Mouse (Mus musculus) MEL (cell line): ENCODE results near the gene Rabgap1l. TPM values are rescaled to one million over a fixed set of nuclear protein-coding genes. Genes with fewer than 3 reads are reported as not detected.

Experiments used
- DNase-seq: peaks from one replicate; pipeline ENCODE4 v3.0.0; 2011; ENCODE audit warnings: low read depth, low spot score
- H3K27ac ChIP-seq: 2 replicates; pipeline ENCODE4 v1.5.1; 2012; ENCODE audit warnings: low read depth, mild to moderate bottlenecking, control low read depth, low read length, moderate library complexity; ENCODE audit not compliant: control insufficient read depth
- H3K27me3 ChIP-seq, 2 experiments: fragments of 150-350 bp in 1 of 2; sonication (generic) in 1 of 2; 2 replicates each; pipeline ENCODE4 v1.6.1; 2012; ENCODE audit warnings: low read length in 2 of 2, mild to moderate bottlenecking in 2 of 2, improper control_type of control experiment in 1 of 2, moderate library complexity in 1 of 2; ENCODE audit not compliant: insufficient read depth in 2 of 2, control insufficient read depth in 1 of 2
- H3K36me3 ChIP-seq, 2 experiments: 2 replicates each; pipeline ENCODE4 v1.6.1; 2012 to 2014; ENCODE audit warnings: low read length in 2 of 2, improper control_type of control experiment in 1 of 2, inconsistent platforms in 1 of 2, mild to moderate bottlenecking in 1 of 2; ENCODE audit not compliant: insufficient read depth in 2 of 2, control insufficient read depth in 1 of 2
- H3K4me1 ChIP-seq, 2 experiments: fragments of 150-350 bp in 1 of 2; sonication (generic) in 1 of 2; 2 replicates each; pipeline ENCODE4 v1.6.1; 2012; ENCODE audit warnings: low read length in 2 of 2, improper control_type of control experiment in 1 of 2, mild to moderate bottlenecking in 1 of 2; ENCODE audit not compliant: insufficient read depth in 2 of 2, control insufficient read depth in 1 of 2
- H3K4me3 ChIP-seq, 2 experiments: fragments of 150-350 bp in 1 of 2; sonication (generic) in 1 of 2; 2 replicates each; pipeline ENCODE4 v1.5.1; 2012; ENCODE audit warnings: low read depth in 2 of 2, low read length in 2 of 2, mild to moderate bottlenecking in 2 of 2, moderate library complexity in 2 of 2, control low read depth in 1 of 2, improper control_type of control experiment in 1 of 2; ENCODE audit not compliant: control insufficient read depth in 1 of 2, insufficient read depth in 1 of 2
- H3K79me2 ChIP-seq: 2 replicates; pipeline ENCODE4 v1.6.1; 2012; ENCODE audit warnings: mild to moderate bottlenecking, low read length, moderate library complexity; ENCODE audit not compliant: control insufficient read depth, poor library complexity, insufficient read depth
- H3K9ac ChIP-seq: 2 replicates; pipeline ENCODE4 v1.6.1; 2012; ENCODE audit warnings: low read depth, mild to moderate bottlenecking, control low read depth, low read length, moderate library complexity; ENCODE audit not compliant: control insufficient read depth, poor library complexity, severe bottlenecking
- H3K9me3 ChIP-seq: fragments of 150-350 bp; sonication (generic); replicated peaks from 2 replicates; pipeline ENCODE4 v1.6.1; 2012; ENCODE audit warnings: mild to moderate bottlenecking, low read length, improper control_type of control experiment, moderate library complexity; ENCODE audit not compliant: insufficient read depth
- BHLHE40 ChIP-seq: IDR thresholded peaks from 2 replicates; pipeline ENCODE4 v1.6.1; 2012; ENCODE audit warnings: low read depth, mild to moderate bottlenecking, inconsistent platforms, low read length, improper control_type of control experiment, borderline replicate concordance
- CHD2 ChIP-seq: IDR thresholded peaks from 2 replicates; pipeline ENCODE4 v1.6.1; 2011; ENCODE audit warnings: low read length, improper control_type of control experiment
- EP300 ChIP-seq, 2 experiments: IDR thresholded peaks; 2 replicates each; pipeline ENCODE4 v1.6.1; 2011; ENCODE audit warnings: improper control_type of control experiment in 2 of 2, low read length in 2 of 2, low read depth in 1 of 2, mild to moderate bottlenecking in 1 of 2
- ETS1 ChIP-seq: IDR thresholded peaks from 2 replicates; pipeline ENCODE4 v1.6.1; 2012; ENCODE audit warnings: low read depth, mild to moderate bottlenecking, inconsistent platforms, low read length, improper control_type of control experiment, moderate library complexity
- GATA1 ChIP-seq: IDR thresholded peaks from 2 replicates; pipeline ENCODE4 v1.6.1; 2011; ENCODE audit warnings: low read depth, low read length, improper control_type of control experiment
- HCFC1 ChIP-seq: IDR thresholded peaks from 2 replicates; pipeline ENCODE4 v1.6.1; 2012; ENCODE audit warnings: low read depth, mild to moderate bottlenecking, inconsistent platforms, low read length, improper control_type of control experiment, moderate library complexity
- JUND ChIP-seq: IDR thresholded peaks from 2 replicates; pipeline ENCODE4 v1.6.1; 2011; ENCODE audit warnings: low read depth, mild to moderate bottlenecking, improper control_type of control experiment, low read length
- KAT2A ChIP-seq: conservative IDR thresholded peaks from 2 replicates; pipeline ENCODE4 v1.6.1; 2012; ENCODE audit warnings: low read depth, low read length, improper control_type of control experiment, inconsistent platforms
- MYB ChIP-seq: IDR thresholded peaks from 2 replicates; pipeline ENCODE4 v1.6.1; 2011; ENCODE audit warnings: mild to moderate bottlenecking, low read depth, low read length, improper control_type of control experiment
- POLR2AphosphoS2 ChIP-seq: IDR thresholded peaks from 2 replicates; pipeline ENCODE4 v1.6.1; 2011; ENCODE audit warnings: low read length, improper control_type of control experiment
- RAD21 ChIP-seq: IDR thresholded peaks from 2 replicates; pipeline ENCODE4 v1.6.1; 2011; ENCODE audit warnings: mild to moderate bottlenecking, low read depth, low read length, improper control_type of control experiment
- SIN3A ChIP-seq: IDR thresholded peaks from 2 replicates; pipeline ENCODE4 v1.6.1; 2012; ENCODE audit warnings: low read length, improper control_type of control experiment, inconsistent platforms
- TAL1 ChIP-seq: IDR thresholded peaks from 2 replicates; pipeline ENCODE4 v1.6.1; 2012; ENCODE audit warnings: mild to moderate bottlenecking, inconsistent platforms, low read length, moderate library complexity, mixed read lengths
- TCF12 ChIP-seq: IDR thresholded peaks from 2 replicates; pipeline ENCODE4 v1.6.1; 2014; ENCODE audit warnings: low read depth, mild to moderate bottlenecking, inconsistent platforms, low read length, improper control_type of control experiment, moderate library complexity
- UBTF ChIP-seq: IDR thresholded peaks from 2 replicates; pipeline ENCODE4 v1.6.1; 2012; ENCODE audit warnings: low read depth, mild to moderate bottlenecking, inconsistent platforms, low read length, improper control_type of control experiment, moderate library complexity, borderline replicate concordance; ENCODE audit not compliant: insufficient read depth
- ZC3H11A ChIP-seq: IDR thresholded peaks from 2 replicates; pipeline ENCODE4 v1.6.1; 2012; ENCODE audit warnings: low read depth, mild to moderate bottlenecking, inconsistent platforms, low read length, improper control_type of control experiment
- ZKSCAN1 ChIP-seq: IDR thresholded peaks from 2 replicates; pipeline ENCODE4 v1.6.1; 2012; ENCODE audit warnings: low read depth, mild to moderate bottlenecking, inconsistent platforms, low read length, improper control_type of control experiment, moderate library complexity
- ZMIZ1 ChIP-seq: IDR thresholded peaks from 2 replicates; pipeline ENCODE4 v1.6.1; 2012; ENCODE audit warnings: low read depth, mild to moderate bottlenecking, inconsistent platforms, low read length, improper control_type of control experiment, moderate library complexity
- polyA plus RNA-seq, 2 experiments: library from polyadenylated mRNA; stranded (reverse) in 1 of 2; unstranded in 1 of 2; fragments of >175 nt in 1 of 2; fragments of >200 nt in 1 of 2; gene quantifications; 2 replicates each; pipeline versions ENCODE4 v1.2.1 to v1.2.4; 2012; ENCODE audit warnings: low replicate concordance in 2 of 2, low read depth in 1 of 2; ENCODE audit not compliant: insufficient read length in 2 of 2, insufficient read depth in 1 of 2, missing spikeins in 1 of 2
- total RNA-seq: library from RNA; depleted of rRNA; stranded (reverse); fragments of 300-350 nt; gene quantifications from 2 replicates; pipeline ENCODE4 v1.2.3, GENCODE M21; 2012

Gene Rabgap1l
- total and polyA plus RNA-seq, 3 experiments: 24.1 to 26.2 TPM; not detected in 1

- Histone ChIP-seq H3K27ac (no peak overlapping the region), H3K4me3 (no peak overlapping the region), H3K9me3 (no peaks in the 10 kb centered on the region), H3K36me3 (peaks cover 0 to 27% of the 10 kb centered on the region in 2 experiments; a peak in 2 of 4 replicates), H3K27me3 (no peaks in the 10 kb centered on the region), H3K79me2 (no peaks in the 10 kb centered on the region), H3K9ac (no peak overlapping the region), H3K4me1 (peaks cover 9 to 10% of the 10 kb centered on the region in 2 experiments)
- DNase-seq: no peak
- no peak for TF ChIP-seq CHD2
- TF ChIP-seq BHLHE40: no peak
- no peak for TF ChIP-seq JUND
- TF ChIP-seq TCF12: no peak
- no peak for TF ChIP-seq RAD21
- no peak for TF ChIP-seq ZMIZ1
- TF ChIP-seq ZC3H11A: no peak
- TF ChIP-seq TAL1: no peak
- TF ChIP-seq MYB: no peak
- TF ChIP-seq ZKSCAN1: no peak
Measured at GRCm38 (mm10) chr1:160340653-160341052, 452.4 kb downstream of the Rabgap1l start.

GRCm38 (mm10) chr1:160339374-160339773 is 453.6 kb downstream of the Rabgap1l start:
- TF ChIP-seq ETS1 (peak; percentile 52), TCF12 (peak; percentile 79), POLR2AphosphoS2 (no peak), UBTF (no peak), HCFC1 (no peak), SIN3A (0 out of 2 replicates have a peak, but pooled peaks have one; percentile 28), TAL1 (peak; percentile 75), GATA1 (peak; percentile 68), EP300 (IDR thresholded peaks at IDR 0.05; ENCODE audit: low read depth in 1 of 2, low read length in 2 of 2) (peak; percentile 85 to 86), KAT2A (no peak)
- no peak overlapping the region for H3K9ac ChIP-seq
- H3K9me3 ChIP-seq: no peaks in the 10 kb centered on the region
- no peaks in the 10 kb centered on the region for H3K27me3 ChIP-seq
- peak overlapping the region; percentile 39 for H3K27ac ChIP-seq
- peak; percentile 57 for DNase-seq
- H3K4me1 ChIP-seq: peaks cover 9 to 10% of the 10 kb centered on the region in 2 experiments
- peaks cover 0 to 27% of the 10 kb centered on the region in 2 experiments; a peak in 2 of 4 replicates for H3K36me3 ChIP-seq
- H3K4me3 ChIP-seq: no peak overlapping the region
- H3K79me2 ChIP-seq: no peaks in the 10 kb centered on the region
